Mouse (Mus musculus): ENCODE measurements around the gene Med8.
A peak's percentile ranks its signal among the peaks of the same experiment; 100 is the strongest.

Med8 gene

GRCm38 (mm10) chr4:118409142-118409900 lies at the start of gene Med8, which contains the start of gene Szt2:
TSS of gene Med8 (plus strand) at chr4:118409337.
TSS of gene Szt2 (minus strand) at chr4:118409273.
- peak; percentile 87 for DNase-seq

- DNase-seq = peak; percentile 47
These were observed 49.0 kb upstream of the Med8 start for GRCm38 (mm10) chr4:118359896-118360720.

- DNase-seq = no peak
These were observed 47.7 kb upstream of the Med8 start for GRCm38 (mm10) chr4:118361451-118361850.

GRCm38 (mm10) chr4:118362879-118363278 lies 46.3 kb upstream of the Med8 start:
- no peak for DNase-seq

- DNase-seq = no peak
These were observed 45.2 kb upstream of the Med8 start for GRCm38 (mm10) chr4:118363985-118364384.

- no peak for DNase-seq
These were observed 44.5 kb upstream of the Med8 start for GRCm38 (mm10) chr4:118364641-118365040.

DNA sequence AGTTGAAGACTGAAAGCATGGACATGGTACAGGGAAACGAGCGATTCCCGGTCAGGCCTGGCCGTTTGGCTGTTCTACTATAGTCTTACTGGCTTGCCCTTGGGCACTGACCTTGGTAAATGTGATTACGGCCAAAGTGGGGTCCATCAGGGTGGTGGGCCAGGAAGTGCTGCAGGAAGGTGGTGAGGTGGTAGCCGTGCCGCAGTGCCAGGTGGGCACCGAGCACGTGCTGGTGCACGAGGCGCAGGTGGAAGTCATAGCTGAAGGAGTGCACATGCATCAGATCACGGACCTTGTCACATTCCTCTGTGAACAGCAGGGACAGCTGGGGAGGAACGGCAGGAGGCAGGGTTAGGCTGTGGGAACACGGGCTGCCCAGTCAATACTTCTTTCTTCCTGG lies 43.1 kb upstream of the Med8 start:
- no peak for DNase-seq

DNA sequence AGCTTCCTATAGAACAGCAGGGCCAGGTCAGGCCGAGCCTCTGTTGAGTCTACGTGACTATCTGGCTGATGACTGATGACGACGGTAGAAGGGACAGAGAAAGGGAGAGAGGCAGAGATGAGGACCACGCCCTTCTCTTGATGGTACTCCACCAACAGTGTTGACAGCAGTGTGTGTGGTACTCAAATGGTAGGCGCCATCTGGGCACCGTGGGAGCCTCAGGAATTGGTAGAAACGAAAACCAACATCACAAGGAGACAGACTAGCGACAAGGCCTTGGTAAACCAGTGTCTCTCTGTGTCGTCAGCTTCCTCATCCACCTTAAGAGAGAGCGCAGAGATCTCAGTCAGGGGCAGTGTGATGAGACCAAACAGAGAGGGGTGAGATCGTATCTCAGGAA lies 41.6 kb upstream of the Med8 start:
- no peak for DNase-seq

DNA sequence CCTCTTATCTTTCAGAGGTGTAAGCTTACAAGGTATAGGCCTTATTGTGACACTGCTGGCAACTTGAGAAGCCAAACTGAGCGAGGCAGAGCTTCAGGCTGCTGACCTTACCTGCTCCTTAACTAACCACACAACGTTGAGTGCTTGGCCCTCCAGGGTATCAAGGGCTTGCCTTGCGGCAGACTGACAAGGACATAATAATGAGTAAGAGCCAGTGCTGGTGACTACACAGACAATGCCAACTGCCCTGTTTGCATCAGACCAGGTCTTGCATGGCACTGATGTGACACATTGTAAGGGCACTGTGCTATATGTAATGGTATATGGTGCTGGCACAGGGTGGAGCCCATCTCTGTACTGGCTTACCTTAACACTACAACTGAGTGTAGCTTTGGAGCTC lies 40.5 kb upstream of the Med8 start:
- DNase-seq = no peak

GRCm38 (mm10) chr4:118371822-118372221 lies 37.3 kb upstream of the Med8 start:
- no peak for DNase-seq

DNA sequence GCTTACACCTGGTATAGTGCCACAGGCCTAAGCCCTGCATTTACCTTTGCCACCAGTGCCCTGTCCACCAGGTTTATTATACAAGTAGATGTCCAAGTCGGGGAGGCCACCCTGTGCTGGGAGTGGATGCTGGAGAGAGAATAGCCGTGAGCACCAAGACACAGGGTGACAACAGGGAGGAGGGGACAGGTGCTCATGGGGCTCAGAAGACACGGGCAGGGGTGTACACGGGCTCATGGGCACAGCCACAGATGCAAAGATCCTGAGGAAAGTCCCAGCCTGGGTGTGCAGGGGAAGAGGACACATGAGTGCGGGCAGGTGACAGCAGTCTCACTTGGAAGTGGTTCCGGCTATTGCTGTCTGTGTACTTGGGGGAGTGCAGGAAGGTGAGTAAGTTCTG lies 33.1 kb upstream of the Med8 start:
- no peak for DNase-seq

DNA sequence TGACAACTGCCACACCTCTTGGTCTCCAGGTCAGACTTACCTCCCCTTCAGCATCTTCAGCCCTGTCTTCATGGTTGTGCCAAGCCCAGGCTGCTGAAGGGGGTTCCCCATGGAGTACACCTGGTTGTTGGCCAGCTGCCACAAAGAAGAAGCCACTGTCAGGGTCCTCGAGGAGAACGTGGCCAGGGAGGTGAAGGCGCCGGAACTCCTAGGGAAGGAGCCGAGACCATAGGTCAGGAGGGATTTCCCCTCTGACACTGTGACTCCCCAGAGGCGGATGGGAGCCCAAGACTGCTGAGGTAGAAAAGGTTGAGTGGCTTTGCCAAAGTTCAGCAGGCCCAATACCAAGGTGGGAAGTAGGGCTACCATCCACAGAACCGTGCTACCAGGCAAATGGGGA lies 25.9 kb upstream of the Med8 start:
- no peak for DNase-seq

- no peak for DNase-seq
These were observed 21.8 kb upstream of the Med8 start for GRCm38 (mm10) chr4:118387316-118387715.

DNA sequence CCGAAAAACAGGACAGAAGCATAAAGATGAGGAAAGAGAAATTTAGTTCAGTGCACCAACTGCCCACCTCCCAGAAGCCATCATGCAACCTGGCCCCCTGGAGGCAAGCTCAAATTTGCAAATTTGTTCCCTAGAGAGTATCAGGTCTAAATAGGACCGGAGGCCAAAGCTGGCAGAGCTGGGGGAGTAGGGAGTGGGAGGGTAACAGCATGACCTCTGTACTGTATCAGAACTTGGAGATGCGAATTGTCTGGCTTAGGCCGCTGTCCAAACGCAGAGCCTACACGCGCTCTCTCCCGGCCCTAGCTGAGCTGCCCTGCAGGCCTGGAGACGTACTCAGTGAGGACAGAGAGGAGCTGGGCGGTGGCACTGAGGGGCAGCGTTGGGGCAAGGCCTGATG lies 19.0 kb upstream of the Med8 start:
- DNase-seq = no peak

GRCm38 (mm10) chr4:118394505-118394904 lies 14.6 kb upstream of the Med8 start:
- no peak for DNase-seq

- no peak for DNase-seq
These were observed 13.8 kb upstream of the Med8 start for GRCm38 (mm10) chr4:118395289-118395688.

- no peak for DNase-seq
These were observed 12.7 kb upstream of the Med8 start for GRCm38 (mm10) chr4:118396433-118396832.

GRCm38 (mm10) chr4:118398400-118398799 lies 10.7 kb upstream of the Med8 start:
- DNase-seq = no peak

- no peak for DNase-seq
These were observed 7.7 kb upstream of the Med8 start for GRCm38 (mm10) chr4:118401421-118401820.

DNA sequence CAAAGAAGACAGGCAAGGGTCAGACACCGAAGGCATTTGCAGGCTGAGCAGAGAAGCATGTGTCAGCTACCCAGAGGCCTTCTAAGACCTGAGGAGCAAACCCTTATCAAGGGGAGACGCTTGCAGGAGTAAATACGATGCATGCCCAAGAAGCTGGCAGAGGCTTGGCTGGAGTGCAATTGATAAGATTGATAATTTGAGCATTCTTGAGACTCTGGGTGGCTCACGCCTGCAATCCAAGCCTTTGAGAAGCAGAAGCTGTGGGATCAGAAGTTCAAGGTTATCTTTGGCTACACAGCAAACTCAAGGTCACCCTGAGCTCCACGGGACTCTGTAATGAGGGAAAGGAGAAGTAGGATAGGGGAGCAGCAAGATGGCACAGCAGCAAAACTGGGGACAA lies 7.2 kb upstream of the Med8 start:
- DNase-seq = no peak

DNA sequence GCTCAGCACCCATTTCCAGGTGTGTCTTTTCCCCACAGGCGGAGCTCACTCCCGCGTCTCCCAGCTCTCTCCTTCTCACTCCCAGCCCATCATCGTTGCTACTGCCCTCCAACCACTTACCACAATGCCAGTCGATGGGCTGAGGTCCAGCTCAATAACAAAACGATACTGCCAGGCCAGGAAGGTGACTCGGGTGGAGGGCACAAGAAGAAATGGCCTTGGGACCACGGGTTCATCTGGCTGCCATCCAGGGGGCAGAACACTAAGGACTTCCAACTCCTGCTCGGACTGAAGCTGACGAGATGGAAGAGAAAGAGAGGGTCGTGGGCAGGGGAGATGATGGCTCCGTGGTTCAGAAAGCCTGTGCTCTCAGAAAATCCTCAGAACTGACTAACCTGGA lies 6.4 kb upstream of the Med8 start:
- DNase-seq = no peak

DNA sequence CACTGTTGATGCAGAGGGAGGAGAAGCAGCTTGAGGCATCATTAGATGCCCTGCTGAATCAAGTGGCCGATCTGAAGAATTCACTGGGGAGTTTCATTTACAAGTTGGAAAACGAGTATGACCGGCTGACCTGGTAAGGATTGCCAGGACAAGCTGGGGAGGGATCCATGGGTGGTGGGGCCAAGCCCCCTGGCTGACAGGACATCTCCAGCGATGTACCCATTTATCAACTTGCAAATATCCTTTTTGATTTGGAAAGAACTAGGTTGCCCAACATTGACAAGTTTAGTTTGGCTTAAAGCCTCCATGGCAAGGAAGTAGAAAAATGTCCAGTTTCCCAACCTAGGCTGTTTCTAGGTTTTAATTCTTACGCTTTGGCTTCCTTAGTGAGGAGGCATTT lies 1.7 kb downstream of the Med8 start:
- no peak for DNase-seq

DNA sequence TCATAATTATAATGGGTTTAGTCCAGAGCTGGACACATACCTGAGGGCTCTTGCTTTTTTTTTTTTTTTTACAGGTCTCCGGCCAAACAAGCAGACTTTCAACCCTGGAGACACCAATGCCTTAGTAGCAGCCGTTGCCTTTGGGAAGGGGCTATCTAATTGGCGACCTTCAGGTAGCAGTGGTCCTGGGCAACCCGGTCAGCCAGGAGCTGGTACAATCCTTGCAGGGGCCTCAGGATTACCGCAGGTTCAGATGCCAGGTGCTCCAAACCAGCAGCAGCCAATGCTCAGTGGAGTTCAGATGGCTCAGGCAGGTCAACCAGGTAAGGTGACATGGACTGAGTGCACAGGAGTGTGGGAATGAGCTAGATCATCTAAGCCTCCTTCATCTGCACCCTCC lies 4.4 kb downstream of the Med8 start:
- DNase-seq = no peak

DNA sequence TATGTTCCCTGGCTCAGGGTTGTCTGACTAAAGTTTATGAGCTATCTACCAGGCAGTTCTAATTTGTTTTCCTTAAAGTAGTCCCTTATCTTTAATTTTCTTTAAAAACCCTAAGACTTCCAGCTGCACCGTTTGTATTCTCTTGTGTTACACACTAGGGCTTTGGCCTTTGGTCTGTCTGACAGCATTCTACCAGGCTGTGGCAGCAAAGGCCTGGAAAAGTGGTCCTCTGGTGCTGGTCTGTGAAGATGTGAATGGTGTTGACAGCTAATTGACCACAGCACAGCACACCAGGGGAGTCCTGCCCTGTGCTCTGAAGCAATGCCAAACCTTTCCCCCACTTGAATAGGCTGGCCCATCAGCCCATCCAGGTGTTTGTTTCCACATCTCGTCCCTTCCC lies 6.6 kb downstream of the Med8 start:
- no peak for DNase-seq
